Mouse (Mus musculus): Measurements from ENCODE around the gene Ctc1.

- TF ChIP-seq CTCF (IDR thresholded peaks at IDR 0.05; ENCODE audit: extremely low read depth, insufficient read length, insufficient replicate concordance, low read depth, low read length) (no peak), POLR2A (IDR thresholded peaks at IDR 0.05; ENCODE audit: low read depth, low read length) (no peak)
These were observed 13.1 kb downstream of the Ctc1 start for GRCm38 (mm10) chr11:69028805-69029204.
